Mouse (Mus musculus) left cerebral cortex, adult 9 months (tissue): Measurements from ENCODE around the gene Fmo4.

Experiments
- DNase-seq, 2 experiments: peaks; one replicate each; pipeline ENCODE4 v3.0.0; 2022; ENCODE audit warnings: low spot score in 2 of 2

Gene Fmo4

DNA sequence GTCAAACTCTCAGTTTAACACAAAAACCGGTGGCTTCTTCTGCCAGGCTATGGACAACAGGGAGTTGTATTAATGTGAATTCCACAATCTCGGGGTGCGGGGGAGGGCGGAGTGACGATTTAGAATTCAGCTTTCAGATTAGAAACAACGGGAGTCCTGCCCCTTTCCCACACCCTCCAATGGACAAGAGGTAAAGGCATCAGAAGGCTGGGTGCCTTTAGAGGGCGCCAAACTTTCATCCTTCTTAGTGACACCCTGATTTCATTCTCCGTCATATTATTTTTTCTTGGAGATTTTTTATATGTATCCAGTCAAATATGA lies at the start of gene Fmo4:
Gene Fmo4 (minus strand): TSS at position 137 of the 321 bp plus-strand sequence.
- peak in 1 of 2 experiments; percentile 6 for DNase-seq

DNA sequence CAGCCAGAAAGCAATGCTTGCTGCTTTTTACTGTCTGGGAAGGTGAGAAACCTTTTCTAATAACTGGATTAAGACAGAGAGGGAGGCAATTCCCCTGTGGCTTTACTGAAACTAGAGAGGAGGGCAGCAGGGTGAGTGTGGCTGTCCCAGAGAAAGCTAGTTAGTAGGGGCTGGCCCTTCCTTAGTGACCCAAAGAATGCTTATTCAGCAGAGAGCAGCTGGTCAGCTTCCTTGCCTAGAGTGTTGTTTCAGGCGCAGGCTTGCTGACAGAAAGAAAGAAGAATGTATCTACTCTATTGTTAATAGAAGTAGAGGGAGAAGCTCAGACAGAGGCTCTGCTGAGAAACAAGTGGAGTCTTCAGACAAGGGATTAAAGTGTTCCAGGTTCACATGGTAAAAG lies 48.6 kb upstream of the Fmo4 start:
- DNase-seq: no peak

DNA sequence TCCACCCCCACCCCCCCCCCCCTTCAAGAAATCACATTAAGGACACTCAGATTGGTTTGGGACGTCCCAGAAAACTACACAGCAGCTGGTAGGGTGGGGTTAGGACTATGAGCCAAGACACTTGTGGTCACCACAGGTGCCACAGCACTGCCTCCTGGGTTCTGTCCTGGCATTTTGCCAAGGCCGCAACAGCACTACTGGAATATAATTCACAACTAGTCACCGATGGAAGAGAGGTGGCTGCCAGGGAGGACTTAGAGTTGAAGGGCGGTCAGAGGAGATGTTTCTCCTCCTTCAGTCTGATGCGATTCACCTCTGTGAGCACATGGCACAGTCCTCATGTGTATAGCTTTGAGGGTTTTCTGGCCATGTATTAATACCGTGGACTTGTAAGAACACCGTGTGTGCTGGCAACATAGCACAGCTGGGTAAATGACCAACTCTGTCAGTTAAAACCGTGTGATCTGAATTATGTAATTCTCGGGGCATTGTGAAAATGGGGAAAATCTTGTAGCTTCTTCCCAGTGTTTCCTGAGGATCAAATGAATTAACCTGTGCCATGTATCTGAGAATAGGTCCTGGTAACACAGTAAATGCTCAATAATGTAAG lies 46.3 kb upstream of the Fmo4 start:
- DNase-seq: no peak

DNA sequence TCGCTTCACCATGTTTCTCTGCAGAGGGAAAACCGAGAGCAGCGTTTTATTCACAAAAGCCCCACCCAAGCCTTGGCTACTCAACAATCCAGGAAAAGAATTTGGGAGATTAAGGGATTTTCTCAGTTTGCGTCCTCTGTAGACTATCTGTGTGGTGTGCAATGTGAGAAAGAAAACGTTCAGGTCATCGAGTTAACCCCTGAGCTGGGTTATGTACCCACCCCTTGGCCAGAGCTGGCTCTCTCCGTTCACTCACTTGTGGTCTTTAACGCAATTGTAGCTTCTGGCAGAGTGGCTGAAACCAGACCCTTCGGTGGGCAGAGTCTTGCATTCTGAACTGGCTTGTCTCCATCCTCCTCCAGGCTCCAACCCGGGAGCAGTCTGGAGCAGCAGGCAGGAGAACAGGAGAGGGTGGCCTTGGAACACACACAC lies 45.8 kb upstream of the Fmo4 start:
- DNase-seq: no peak

DNA sequence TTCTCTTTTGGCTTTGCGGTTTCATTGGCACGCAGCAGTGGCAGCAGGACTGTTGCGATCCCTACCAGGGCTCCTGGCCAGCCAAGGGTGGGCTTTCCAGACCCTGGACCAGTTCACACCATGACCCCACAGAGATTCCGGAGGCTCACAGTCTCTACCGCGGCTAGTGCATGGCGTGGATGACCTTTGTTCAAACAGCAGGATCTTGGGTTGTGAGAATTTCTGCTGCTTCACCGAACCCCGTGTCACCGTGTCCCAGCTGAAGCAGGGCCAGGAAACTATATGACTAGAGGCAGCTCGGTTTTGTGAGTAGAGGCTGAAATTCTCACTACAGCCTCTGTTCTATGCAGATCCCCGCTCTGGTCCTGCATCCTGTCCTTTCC lies 45.0 kb upstream of the Fmo4 start:
- DNase-seq: no peak

DNA sequence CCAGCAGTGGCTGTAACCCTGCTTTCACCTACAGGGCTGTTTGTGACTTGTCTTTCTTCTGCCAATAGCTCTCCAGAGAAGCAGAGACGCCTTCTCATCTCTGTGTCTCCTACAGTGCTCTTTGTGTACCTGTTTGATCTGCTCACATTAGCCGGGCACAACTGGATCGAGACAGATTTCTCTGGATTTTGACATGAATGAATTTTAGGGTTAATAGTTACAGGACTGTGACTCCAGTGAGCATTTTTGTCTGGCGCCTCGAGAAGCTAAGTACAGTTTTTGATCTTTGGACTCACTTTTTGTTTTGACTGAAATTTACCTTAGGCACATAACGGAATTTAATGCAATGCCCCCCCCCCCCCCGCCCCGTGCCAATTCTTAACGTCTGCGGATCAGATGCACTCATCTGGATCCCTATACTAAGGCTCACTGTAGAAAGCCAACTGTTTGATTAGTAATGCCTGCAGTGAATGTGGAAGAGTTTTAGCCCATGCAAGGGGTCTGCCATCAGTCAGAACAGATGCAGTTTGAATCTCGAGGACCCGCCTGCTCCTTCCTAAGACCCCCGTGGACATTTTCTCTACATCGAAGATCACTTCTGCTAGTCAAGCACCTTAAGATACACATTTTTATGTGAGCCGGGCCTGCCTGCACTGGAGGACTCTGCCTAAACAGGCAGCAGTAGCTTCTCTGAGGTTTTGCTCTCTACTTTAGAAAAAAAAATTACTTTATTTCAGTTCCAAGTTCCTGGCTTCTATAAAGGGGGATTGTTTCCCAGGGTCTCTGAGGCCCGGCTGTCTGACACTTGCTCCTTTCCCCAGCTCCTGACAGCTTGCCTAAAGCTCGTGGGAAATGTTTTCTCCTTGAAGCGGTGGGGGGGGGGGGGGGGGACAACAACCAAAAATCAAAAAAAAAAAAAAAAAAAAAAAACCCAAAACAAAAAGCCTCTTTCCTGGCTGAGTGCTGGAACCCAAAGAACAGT lies 44.3 kb upstream of the Fmo4 start:
- DNase-seq: no peak

DNA sequence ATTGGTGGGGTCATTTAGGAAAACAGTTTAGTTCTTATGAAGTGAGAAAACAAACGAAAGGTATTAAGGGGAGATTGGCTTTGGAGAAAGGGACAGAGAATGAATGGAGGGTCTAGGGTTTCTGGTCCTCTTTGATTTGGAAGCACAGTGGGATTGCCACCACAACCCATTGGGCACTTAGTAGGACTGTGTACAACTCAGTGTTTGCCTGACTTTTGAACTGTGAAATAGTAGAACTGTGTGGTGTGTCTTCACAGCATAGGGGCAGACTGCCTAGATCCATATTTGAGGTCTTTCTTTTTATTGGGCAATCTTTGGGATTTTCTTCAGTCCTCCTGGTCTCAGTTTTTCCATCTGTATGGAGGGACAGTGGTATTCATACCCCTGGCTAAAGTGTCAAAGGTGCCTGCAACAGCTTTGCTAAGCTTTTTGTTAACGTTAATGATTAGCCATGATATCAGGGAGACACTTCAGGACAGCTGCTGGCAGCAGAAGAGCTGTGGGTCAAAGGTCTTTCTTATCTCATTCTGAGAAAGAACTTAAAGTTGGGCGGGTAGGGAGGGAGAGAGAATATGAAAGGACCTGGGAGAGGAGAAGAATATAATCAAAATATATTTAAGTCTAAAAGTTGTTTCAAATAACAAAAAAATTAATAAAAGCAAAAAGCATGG lies 40.2 kb upstream of the Fmo4 start:
- DNase-seq: no peak

DNA sequence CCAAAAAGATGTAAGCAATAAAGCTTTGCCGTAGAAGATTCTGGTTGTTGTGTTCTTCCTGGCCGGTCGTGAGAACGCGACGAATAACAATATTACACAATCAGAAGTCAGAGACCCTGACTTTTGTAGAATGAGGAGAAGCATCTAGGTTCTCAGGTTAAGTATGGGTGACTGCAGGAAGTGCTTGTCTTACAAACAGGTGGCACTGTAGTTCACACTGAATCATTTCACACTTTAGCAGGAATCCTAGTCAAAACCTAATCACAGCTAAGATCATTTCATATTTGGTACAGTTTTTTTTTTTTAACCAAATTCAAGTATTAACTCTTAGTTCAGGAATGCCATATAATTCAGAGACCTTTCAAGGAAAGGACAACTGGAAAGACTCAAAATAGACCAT lies 33.8 kb upstream of the Fmo4 start:
- DNase-seq: no peak

DNA sequence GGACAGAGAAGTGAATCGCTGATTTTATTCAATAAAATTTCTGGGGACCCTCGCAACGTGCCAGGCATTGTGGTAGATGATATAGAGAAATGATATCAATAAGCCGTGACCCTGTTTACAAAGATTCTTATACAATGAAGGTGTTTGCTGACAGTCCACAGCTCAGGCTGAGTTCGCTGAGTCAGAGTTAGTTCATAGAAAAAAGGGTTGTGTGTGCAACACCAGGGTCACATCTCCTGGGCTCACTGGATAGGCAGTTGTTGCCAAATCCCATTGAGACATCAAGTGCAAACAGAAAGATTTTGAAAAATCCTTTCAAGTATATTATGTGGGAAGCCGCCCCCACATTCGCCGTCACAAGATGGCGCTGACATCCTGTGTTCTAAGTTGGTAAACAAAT lies 26.4 kb upstream of the Fmo4 start:
- no peak for DNase-seq

DNA sequence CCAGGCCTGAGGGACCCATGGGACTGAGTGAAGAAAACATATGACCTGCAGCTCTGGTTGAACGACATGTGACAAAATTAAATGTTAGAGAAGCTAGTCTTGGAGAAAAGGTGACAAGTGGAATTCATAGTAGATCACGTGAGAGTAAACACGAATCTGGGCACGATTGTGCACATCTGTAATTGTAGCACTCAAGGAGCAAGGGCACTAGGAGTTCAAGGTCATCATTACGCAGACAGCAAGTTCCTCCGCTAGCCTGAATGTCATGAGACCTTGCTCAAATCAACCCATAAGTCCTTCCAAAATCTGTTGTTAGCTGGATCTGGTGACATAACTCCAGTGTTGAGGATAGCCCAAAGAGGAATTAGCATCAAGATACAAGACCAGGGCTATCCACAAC lies 25.2 kb upstream of the Fmo4 start:
- DNase-seq: no peak

DNA sequence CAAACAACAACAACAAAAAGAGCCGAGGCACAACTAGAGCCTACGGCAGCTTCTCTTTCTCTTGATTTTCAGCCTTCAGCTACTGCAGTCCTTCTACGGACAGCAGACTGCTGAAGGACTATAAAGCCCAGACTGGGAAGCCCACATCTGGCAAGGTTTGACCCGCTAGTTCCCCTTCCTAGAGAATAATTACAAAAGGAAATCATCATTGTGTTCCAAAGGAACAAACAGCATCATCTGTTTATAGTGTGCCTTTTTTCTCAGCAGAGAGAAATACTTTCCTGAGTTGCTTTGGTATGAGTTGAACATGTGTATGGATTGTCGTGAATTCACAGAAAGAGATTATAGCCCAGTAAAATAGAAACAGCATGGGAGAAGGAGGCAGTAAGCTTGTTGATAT lies 20.6 kb upstream of the Fmo4 start:
- no peak for DNase-seq

DNA sequence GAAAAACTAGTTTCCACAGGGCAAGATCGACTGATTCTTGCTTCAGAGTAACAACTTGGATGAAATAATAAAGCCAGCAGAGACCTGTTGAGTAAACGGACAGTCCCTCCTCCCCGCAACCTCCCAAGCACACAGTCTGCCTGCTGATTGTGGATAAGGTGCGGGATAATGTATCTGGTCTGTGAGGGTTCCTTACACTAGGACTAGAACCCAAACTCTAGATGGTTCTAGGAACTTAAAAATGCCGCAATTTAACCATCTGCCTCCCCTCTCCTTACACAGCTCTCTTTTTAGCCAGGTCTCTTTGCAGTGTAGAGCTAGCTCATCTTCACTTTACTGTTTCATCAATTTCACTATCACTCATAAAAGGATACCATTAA lies 18.8 kb upstream of the Fmo4 start:
- no peak for DNase-seq

DNA sequence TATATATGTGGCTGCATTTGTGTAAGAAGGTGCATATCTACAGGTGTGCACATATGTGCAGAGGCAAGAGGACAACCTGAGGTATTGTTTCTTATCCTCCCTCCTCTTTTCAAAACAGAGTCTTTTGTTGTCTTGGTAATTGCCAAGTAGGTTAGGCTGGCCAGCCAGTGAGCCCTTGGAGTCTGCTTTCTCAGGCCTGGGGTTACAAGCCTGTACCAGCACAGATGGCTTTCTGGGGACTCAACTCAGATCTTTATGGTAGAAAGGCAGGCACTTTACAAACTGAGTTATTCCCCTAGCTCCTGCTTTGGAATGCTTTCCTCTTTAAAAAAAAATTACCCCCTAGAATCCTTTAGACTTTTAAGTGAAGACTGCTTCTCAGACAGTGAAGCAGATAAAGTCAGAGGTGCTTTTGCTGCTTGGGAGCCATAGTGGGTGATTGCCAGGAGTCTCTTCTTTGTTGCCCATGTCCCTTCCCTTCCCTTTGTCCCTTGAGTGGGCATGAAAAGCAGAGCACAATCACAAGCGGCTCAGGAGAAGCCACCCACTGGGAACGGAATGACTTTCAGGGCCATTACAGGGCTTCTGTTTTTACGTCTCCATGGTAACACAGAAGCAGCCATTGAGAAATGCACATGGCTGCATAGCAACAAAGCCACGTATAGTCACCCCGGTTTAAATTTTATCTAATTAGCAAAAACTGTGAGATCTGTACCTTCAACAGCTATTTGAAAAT lies 18.2 kb upstream of the Fmo4 start:
- DNase-seq: no peak

DNA sequence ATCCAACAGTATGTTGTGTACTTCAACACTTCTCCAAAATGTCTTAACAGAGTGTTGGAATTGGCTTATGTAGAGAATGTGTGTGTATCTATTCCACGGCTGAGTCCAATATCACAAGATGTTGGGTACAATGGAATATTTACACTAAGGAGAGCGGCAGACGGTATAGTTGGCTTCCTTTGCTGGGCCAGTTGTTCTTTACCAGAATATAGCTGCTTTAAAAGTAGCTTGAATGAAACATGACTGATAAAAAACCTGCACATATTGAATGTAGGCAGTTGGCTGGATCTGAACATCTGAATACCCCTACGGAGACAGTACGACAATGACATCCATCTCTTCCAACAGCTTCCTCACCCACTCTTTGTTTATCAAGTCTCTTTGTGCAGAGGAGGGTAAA lies 5.5 kb upstream of the Fmo4 start:
- DNase-seq: peak in 1 of 2 experiments; percentile 37

DNA sequence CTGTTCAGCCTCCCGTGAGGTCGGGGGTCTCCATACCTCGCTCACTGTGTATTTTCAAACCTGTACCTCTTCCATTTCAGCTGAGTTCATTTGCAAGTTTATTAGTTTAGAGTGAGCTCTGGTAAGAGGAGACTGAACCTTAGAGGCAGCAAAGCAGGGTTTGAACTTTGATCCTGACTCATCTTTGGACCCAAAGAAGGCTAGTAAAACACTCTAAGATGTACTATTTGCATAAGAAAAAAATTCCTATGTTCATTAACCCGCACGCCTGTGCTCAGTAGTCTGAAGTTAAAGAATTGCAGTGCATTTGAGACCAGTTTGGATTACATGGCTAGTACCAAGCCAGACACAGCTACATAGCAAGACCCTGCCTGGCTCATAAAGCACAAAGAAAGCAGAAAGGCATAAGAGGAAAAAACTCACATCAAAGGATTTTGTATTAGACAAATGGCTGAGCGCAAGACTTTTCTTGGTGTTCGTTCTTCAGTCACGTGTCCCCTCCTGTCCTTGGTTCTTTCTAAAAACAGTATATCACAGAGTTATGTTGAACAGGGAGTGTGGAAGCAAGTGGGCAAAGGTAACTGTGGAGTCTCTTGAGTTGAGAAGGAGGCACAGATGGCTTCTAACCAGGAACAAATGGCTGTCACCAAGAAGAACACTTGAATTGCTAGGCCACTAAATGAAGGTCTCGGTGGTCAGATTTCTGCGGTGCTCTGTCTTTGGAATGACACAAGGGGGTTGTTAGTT lies 1.8 kb upstream of the Fmo4 start:
- no peak for DNase-seq

DNA sequence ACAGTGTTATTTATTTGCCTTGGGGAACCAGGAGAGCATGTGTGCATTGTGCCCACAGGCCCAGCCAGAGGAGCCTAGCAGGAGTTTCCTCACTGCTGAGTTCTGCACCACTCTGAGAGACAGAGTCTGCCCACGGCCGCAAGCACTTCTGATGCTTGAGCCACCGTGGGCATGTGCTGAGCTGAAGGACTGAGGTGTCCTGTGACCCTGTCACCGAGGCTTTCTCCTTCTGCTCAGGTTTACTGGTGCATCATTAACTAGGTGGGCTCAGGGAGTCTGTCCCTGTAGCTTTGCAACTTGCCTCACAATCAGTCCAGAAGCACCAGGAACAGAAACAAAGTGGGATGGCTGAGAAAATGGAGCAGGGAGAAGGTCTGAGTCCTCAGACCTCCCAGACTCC lies 1.2 kb upstream of the Fmo4 start:
- no peak for DNase-seq

DNA sequence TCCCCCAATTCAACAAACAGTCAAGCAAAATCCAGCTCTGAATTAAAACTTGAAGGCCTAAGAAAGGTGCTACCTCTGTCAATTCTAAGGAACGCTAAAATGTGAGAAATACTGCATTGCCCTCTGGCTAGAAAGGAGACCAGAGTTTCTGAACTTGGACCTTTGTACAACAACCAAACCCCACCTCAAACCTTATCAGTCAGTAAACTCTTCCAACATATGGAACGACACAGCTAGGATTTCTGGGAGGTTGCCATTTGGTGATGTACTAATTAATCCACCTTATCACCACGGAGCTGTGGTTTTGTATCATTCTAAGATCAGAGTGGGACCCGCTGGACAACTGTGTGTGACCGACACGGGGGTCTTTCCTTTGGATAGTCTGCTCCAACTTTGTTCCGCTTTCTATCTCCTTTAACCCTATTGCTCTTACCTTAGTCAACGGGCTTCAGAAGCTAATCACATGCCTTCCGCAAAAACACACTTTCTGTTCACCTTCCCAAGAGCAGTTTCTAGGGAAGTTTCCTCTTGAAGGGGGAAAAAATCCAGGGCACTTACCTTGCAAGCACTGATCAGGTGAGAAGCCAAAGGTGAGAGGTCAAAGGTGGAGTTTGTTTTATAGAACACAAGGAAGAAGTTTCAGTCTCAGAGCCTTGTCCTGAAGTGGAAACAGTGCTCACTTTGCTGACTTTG lies 483 bp downstream of the Fmo4 start:
- DNase-seq: no peak

DNA sequence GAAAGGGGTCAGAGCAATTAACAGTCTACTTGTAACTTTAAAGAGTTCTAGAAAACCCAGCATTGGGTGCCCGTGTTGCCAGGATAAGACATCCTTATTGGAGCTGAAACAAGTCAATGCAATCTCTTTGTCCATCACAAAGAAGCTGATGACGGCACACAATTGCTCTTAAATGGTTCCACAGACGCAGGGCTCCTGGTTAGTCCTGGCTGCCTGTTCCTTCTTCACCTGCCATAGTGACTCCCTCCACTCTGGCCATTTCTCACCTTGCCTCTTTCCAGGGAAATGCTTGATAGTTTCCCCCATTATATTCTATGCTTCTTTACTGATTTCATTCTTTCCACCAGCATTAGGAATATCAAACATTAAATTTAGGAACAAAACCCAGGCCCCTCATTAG lies 5.2 kb downstream of the Fmo4 start:
- DNase-seq: no peak

DNA sequence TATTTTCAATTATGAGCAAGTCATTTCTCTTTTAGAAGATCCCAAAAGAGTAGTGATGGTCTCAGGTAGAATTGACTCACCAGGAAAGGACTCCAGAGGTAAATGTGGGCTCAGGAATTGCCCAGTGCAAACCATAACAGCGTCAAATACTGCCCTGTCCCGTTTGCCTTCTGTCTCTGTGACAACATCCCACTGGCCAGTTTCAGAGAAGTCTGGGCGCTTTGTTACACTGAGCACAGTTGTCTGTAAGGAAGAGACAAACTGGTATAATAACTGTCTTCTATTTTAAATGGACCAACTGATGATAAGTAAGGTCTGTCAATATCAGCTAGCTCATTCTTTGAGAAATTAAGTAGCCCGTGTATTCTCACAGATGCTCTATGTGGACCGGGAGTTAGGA lies 6.3 kb downstream of the Fmo4 start:
- no peak for DNase-seq

DNA sequence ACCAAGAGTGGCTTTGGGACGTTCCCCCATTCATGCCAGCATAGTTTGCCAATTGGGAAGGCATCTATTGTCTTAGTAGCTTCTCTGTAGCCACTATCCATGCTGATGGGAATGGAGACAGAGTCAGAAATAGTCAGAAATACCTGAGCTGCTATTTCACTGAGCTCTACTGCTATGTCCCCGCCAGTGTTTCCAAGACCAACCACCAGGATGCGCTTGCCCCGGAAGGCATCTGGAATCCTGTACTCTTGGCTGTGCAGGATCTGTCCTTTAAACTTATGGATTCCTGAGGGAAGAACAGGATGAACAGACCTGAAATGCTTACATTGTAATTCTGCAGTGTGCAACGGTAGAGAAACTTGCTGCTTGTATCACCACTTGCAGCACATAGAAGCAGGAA lies 8.8 kb downstream of the Fmo4 start:
- DNase-seq: no peak

DNA sequence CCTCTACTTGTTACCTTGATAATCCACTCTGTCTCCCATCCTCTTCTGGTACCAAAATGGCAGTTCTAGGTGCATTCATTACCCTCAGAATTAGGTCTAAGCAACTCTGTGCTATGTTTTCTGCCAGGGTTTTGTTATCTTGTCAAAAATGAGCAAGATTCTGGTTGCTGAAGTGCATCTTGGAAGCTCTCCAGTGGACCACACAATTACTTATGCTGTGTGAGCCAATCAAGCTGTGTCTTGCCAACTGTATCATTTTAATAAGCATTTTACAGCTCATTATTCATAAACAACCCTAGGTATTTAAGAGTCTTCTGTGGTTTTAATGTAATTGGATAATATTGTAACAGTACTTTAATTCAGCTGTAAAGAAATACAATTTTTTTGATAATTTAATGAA lies 17.3 kb downstream of the Fmo4 start:
- no peak for DNase-seq
